Mouse (Mus musculus): ENCODE measurements at regions not wholly inside any gene's neighbourhood (a gene's known extent, or its start where the extent isn't known, plus 50 kb on each side); places are given as distances from the start of the nearest gene placed in this dataset.
A peak's percentile ranks its signal among the peaks of the same experiment; 100 is the strongest.

- no peak for ATAC-seq (replicated peaks; ENCODE audit: poor library complexity)
Measured at GRCm38 (mm10) chr2:45537722-45538121, 420.5 kb upstream of the Zeb2 start.

- ATAC-seq (replicated peaks; ENCODE audit: poor library complexity) = no peak
Measured at GRCm38 (mm10) chr2:45534806-45535205, 417.6 kb upstream of the Zeb2 start.

- ATAC-seq (replicated peaks; ENCODE audit: poor library complexity) = no peak
Measured at GRCm38 (mm10) chr2:45522310-45522709, 405.1 kb upstream of the Zeb2 start.

- no peak for ATAC-seq (replicated peaks; ENCODE audit: poor library complexity)
Measured at GRCm38 (mm10) chr2:45519550-45520152, 402.5 kb upstream of the Zeb2 start.

GRCm38 (mm10) chr2:45514290-45515180 lies 397.3 kb upstream of the Zeb2 start:
- ATAC-seq (replicated peaks; ENCODE audit: poor library complexity) = no peak

- ATAC-seq (replicated peaks; ENCODE audit: poor library complexity) = no peak
Measured at GRCm38 (mm10) chr2:45512852-45513251, 395.7 kb upstream of the Zeb2 start.

GRCm38 (mm10) chr2:45511791-45512190 lies 394.6 kb upstream of the Zeb2 start:
- ATAC-seq (replicated peaks; ENCODE audit: poor library complexity) = no peak

GRCm38 (mm10) chr2:45504468-45504867 lies 387.3 kb upstream of the Zeb2 start:
- no peak for ATAC-seq (replicated peaks; ENCODE audit: poor library complexity)

- no peak for ATAC-seq (replicated peaks; ENCODE audit: poor library complexity)
Measured at GRCm38 (mm10) chr2:45493656-45494055, 376.5 kb upstream of the Zeb2 start.

GRCm38 (mm10) chr2:45486530-45486929 lies 369.3 kb upstream of the Zeb2 start:
- ATAC-seq (replicated peaks; ENCODE audit: poor library complexity) = no peak

- ATAC-seq (replicated peaks; ENCODE audit: poor library complexity) = no peak
Measured at GRCm38 (mm10) chr2:45485477-45485876, 368.3 kb upstream of the Zeb2 start.

- no peak for ATAC-seq (replicated peaks; ENCODE audit: poor library complexity)
Measured at GRCm38 (mm10) chr2:45480671-45481070, 363.5 kb upstream of the Zeb2 start.

GRCm38 (mm10) chr2:45475996-45476395 lies 358.8 kb upstream of the Zeb2 start:
- no peak for ATAC-seq (replicated peaks; ENCODE audit: poor library complexity)

GRCm38 (mm10) chr2:45464306-45464705 lies 347.1 kb upstream of the Zeb2 start:
- no peak for ATAC-seq (replicated peaks; ENCODE audit: poor library complexity)

GRCm38 (mm10) chr2:45459410-45459809 lies 342.2 kb upstream of the Zeb2 start:
- no peak for ATAC-seq (replicated peaks; ENCODE audit: poor library complexity)

GRCm38 (mm10) chr2:45454811-45455210 lies 337.6 kb upstream of the Zeb2 start:
- ATAC-seq (replicated peaks; ENCODE audit: poor library complexity) = no peak

GRCm38 (mm10) chr2:45439146-45439545 lies 322.0 kb upstream of the Zeb2 start:
- ATAC-seq (replicated peaks; ENCODE audit: poor library complexity) = no peak

- no peak for ATAC-seq (replicated peaks; ENCODE audit: poor library complexity)
Measured at GRCm38 (mm10) chr2:45438739-45439138, 321.5 kb upstream of the Zeb2 start.

- no peak for ATAC-seq (replicated peaks; ENCODE audit: poor library complexity)
Measured at GRCm38 (mm10) chr2:45435261-45435980, 318.2 kb upstream of the Zeb2 start.

- ATAC-seq (replicated peaks; ENCODE audit: poor library complexity) = 0 out of 2 replicates have a peak, but pooled peaks have one; percentile 20
Measured at GRCm38 (mm10) chr2:45434789-45435188, 317.6 kb upstream of the Zeb2 start.

- ATAC-seq (replicated peaks; ENCODE audit: poor library complexity) = peak; percentile 95
Measured at GRCm38 (mm10) chr2:45434169-45434568, 317.0 kb upstream of the Zeb2 start.

- no peak for ATAC-seq (replicated peaks; ENCODE audit: poor library complexity)
Measured at GRCm38 (mm10) chr2:45431366-45431765, 314.2 kb upstream of the Zeb2 start.

Measured in megakaryocyte progenitor cell, adult 5-6 weeks (primary cell).